ENCODE assay signal across 8 mouse cellular contexts in the genomic region with DNA sequence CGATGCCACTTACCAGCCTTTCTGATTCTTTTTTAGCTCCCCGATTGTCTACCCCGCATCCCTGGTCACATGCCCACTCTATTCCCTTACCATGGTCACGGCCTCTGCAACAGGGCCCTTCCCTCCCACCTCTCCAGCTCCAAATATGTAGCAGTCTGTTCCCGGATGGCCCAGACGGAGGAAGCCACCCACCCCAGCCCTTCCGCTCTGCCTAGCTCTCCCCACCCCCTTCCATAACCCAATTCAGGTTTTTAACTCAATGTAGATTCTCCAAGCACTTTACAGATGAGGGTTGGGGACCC. TPM values are rescaled to one million over a fixed set of nuclear protein-coding genes. Genes with fewer than 3 reads are reported as not detected.
DNase-seq lines count a peak whose midpoint lies in the region; ATAC-seq lines count a peak whose summit lies in the region.

No protein-coding gene starts in this region.

- no peak for ATAC-seq in liver, embryonic 12.5 days
- ATAC-seq in liver, embryonic 11.5 days (replicated peaks; ENCODE audit: low FRiP score): no peak
- no peak for ATAC-seq in heart, embryonic 13.5 days (ENCODE audit: extremely low read depth, insufficient number of reproducible peaks, low FRiP score, low TSS enrichment)
- ATAC-seq in neural tube, embryonic 15.5 days (ENCODE audit: low FRiP score): no peak

- WGBS in liver, embryonic 12.5 days (ENCODE audit: insufficient replicate concordance): 81% methylated on average over 7 of the region's 7 CpGs
- WGBS in liver, embryonic 11.5 days: 75% methylated on average over 7 of the region's 7 CpGs
- 54% methylated on average over 7 of the region's 7 CpGs for whole genome bisulfite sequencing in heart, embryonic 13.5 days
- 59% methylated on average over 7 of the region's 7 CpGs for WGBS in neural tube, embryonic 15.5 days

- peak overlapping the region; percentile 98 for H3K27ac ChIP-seq in liver, embryonic 12.5 days
- no peak overlapping the region; the same call in 1 of the 2 replicates for H3K27ac ChIP-seq in liver, embryonic 11.5 days (ENCODE audit: low read depth, low read length)
- H3K27ac ChIP-seq in heart, embryonic 13.5 days (replicated peaks): peak overlapping the region; percentile 98
- H3K27ac ChIP-seq in neural tube, embryonic 15.5 days (replicated peaks): peak overlapping the region; percentile 52

- H3K9me3 ChIP-seq in liver, embryonic 12.5 days (replicated peaks): no peaks in the 10 kb centered on the region
- H3K9me3 ChIP-seq in liver, embryonic 11.5 days (ENCODE audit: control insufficient read depth, low read length): no peaks in the 10 kb centered on the region
- no peaks in the 10 kb centered on the region for H3K9me3 ChIP-seq in heart, embryonic 13.5 days
- H3K9me3 ChIP-seq in neural tube, embryonic 15.5 days (replicated peaks): no peaks in the 10 kb centered on the region

- H3K27me3 ChIP-seq in liver, embryonic 12.5 days (replicated peaks): no peaks in the 10 kb centered on the region
- no peaks in the 10 kb centered on the region for H3K27me3 ChIP-seq in liver, embryonic 11.5 days (replicated peaks; ENCODE audit: control insufficient read depth, insufficient read depth, low read length)
- no peaks in the 10 kb centered on the region for H3K27me3 ChIP-seq in heart, embryonic 13.5 days (replicated peaks)
- no peaks in the 10 kb centered on the region for H3K27me3 ChIP-seq in neural tube, embryonic 15.5 days (replicated peaks)

- H3K4me3 ChIP-seq in liver, embryonic 12.5 days: no peak overlapping the region
- H3K4me3 ChIP-seq in liver, embryonic 11.5 days (ENCODE audit: low read depth, low read length): no peak overlapping the region
- H3K4me3 ChIP-seq in heart, embryonic 13.5 days: no peak overlapping the region
- H3K4me3 ChIP-seq in neural tube, embryonic 15.5 days (replicated peaks): no peak overlapping the region

- DNase-seq in liver, embryonic 11.5 days (ENCODE audit: low spot score): no peak
- DNase-seq in kidney, postnatal 36 days: peak; percentile 66 to 81
- DNase-seq in thymus, postnatal 0 days (ENCODE audit: low spot score): no peak
- no peak for DNase-seq in cerebellum, adult 11-12 months
- no peak for DNase-seq in thymus, postnatal 10 days (ENCODE audit: low spot score in 2 of 2)

- peaks cover 60% of the 10 kb centered on the region for H3K36me3 ChIP-seq in liver, embryonic 12.5 days
- H3K36me3 ChIP-seq in liver, embryonic 11.5 days (ENCODE audit: control insufficient read depth, insufficient read depth, low read length): peaks cover 51% of the 10 kb centered on the region
- peaks cover 62% of the 10 kb centered on the region for H3K36me3 ChIP-seq in heart, embryonic 13.5 days
- H3K36me3 ChIP-seq in neural tube, embryonic 15.5 days: peaks cover 56% of the 10 kb centered on the region

- H3K9ac ChIP-seq in liver, embryonic 12.5 days: no peak overlapping the region
- no peak overlapping the region for H3K9ac ChIP-seq in liver, embryonic 11.5 days (ENCODE audit: low read depth, low read length)
- H3K9ac ChIP-seq in heart, embryonic 13.5 days: peak overlapping the region; percentile 64
- H3K9ac ChIP-seq in neural tube, embryonic 15.5 days (replicated peaks): no peak overlapping the region

- peaks cover 97% of the 10 kb centered on the region for H3K4me1 ChIP-seq in liver, embryonic 12.5 days
- H3K4me1 ChIP-seq in liver, embryonic 11.5 days (replicated peaks; ENCODE audit: control insufficient read depth, insufficient read depth, low read length): peaks cover 81% of the 10 kb centered on the region
- peaks cover 95% of the 10 kb centered on the region for H3K4me1 ChIP-seq in heart, embryonic 13.5 days
- peaks cover 89% of the 10 kb centered on the region for H3K4me1 ChIP-seq in neural tube, embryonic 15.5 days

- no peak overlapping the region for H3K4me2 ChIP-seq in liver, embryonic 12.5 days
- H3K4me2 ChIP-seq in liver, embryonic 11.5 days: no peak overlapping the region
- peak overlapping the region; percentile 16; the same call in 1 of the 2 replicates for H3K4me2 ChIP-seq in heart, embryonic 13.5 days
- no peak overlapping the region for H3K4me2 ChIP-seq in neural tube, embryonic 15.5 days

RNA-seq across cellular contexts. Expression of a gene that starts 8.6 kb away (rescaled TPM):
- polyA plus RNA-seq in liver, embryonic 12.5 days (2016; fragmentation: Nextera tagmentation; extraction: Ambion mirVana): 5.7 and 6.3 TPM in 2 replicates
- polyA plus RNA-seq in liver, embryonic 11.5 days (2014; fragmentation: Nextera tagmentation; extraction: Ambion mirVana): 19.2 and 20.1 TPM in 2 replicates
- polyA plus RNA-seq in heart, embryonic 13.5 days (2015; fragmentation: Nextera tagmentation; extraction: Ambion mirVana): 15.6 and 15.7 TPM in 2 replicates
- 19.4 and 20.5 TPM in 2 replicates for polyA plus RNA-seq in neural tube, embryonic 15.5 days (2015; fragmentation: Nextera tagmentation; extraction: Ambion mirVana)
- 13.1 and 18.8 TPM in 2 replicates for polyA plus RNA-seq in thymus, postnatal 0 days (2015; fragmentation: Nextera tagmentation; extraction: Ambion mirVana)

RNA-seq across cellular contexts. Expression of a gene that starts 9.1 kb away (rescaled TPM):
- 22.1 and 27.3 TPM in 2 replicates for polyA plus RNA-seq in liver, embryonic 12.5 days (2016; fragmentation: Nextera tagmentation; extraction: Ambion mirVana)
- 22.5 and 25.1 TPM in 2 replicates for polyA plus RNA-seq in liver, embryonic 11.5 days (2014; fragmentation: Nextera tagmentation; extraction: Ambion mirVana)
- polyA plus RNA-seq in heart, embryonic 13.5 days (2015; fragmentation: Nextera tagmentation; extraction: Ambion mirVana): 87.9 and 96.4 TPM in 2 replicates
- 284 and 345 TPM in 2 replicates for polyA plus RNA-seq in neural tube, embryonic 15.5 days (2015; fragmentation: Nextera tagmentation; extraction: Ambion mirVana)
- 226 and 376 TPM in 2 replicates for polyA plus RNA-seq in thymus, postnatal 0 days (2015; fragmentation: Nextera tagmentation; extraction: Ambion mirVana)

RNA-seq across cellular contexts. Expression of a gene that starts 16.0 kb away (rescaled TPM):
- polyA plus RNA-seq in liver, embryonic 12.5 days (2016; fragmentation: Nextera tagmentation; extraction: Ambion mirVana): 14.0 and 16.4 TPM in 2 replicates
- polyA plus RNA-seq in liver, embryonic 11.5 days (2014; fragmentation: Nextera tagmentation; extraction: Ambion mirVana): 21.8 and 27.4 TPM in 2 replicates
- 10.4 and 13.1 TPM in 2 replicates for polyA plus RNA-seq in heart, embryonic 13.5 days (2015; fragmentation: Nextera tagmentation; extraction: Ambion mirVana)
- 13.5 and 14.3 TPM in 2 replicates for polyA plus RNA-seq in neural tube, embryonic 15.5 days (2015; fragmentation: Nextera tagmentation; extraction: Ambion mirVana)
- polyA plus RNA-seq in thymus, postnatal 0 days (2015; fragmentation: Nextera tagmentation; extraction: Ambion mirVana): 15.3 and 15.4 TPM in 2 replicates

RNA-seq across cellular contexts. Expression of a gene that starts 16.1 kb away (rescaled TPM):
- 0.94 and 0.96 TPM in 2 replicates for polyA plus RNA-seq in liver, embryonic 12.5 days (2016; fragmentation: Nextera tagmentation; extraction: Ambion mirVana)
- 2.8 and 3.1 TPM in 2 replicates for polyA plus RNA-seq in liver, embryonic 11.5 days (2014; fragmentation: Nextera tagmentation; extraction: Ambion mirVana)
- 1.6 and 2.5 TPM in 2 replicates for polyA plus RNA-seq in heart, embryonic 13.5 days (2015; fragmentation: Nextera tagmentation; extraction: Ambion mirVana)
- 91.9 and 93.0 TPM in 2 replicates for polyA plus RNA-seq in neural tube, embryonic 15.5 days (2015; fragmentation: Nextera tagmentation; extraction: Ambion mirVana)
- 3.5 and 4.3 TPM in 2 replicates for polyA plus RNA-seq in thymus, postnatal 0 days (2015; fragmentation: Nextera tagmentation; extraction: Ambion mirVana)

RNA-seq across cellular contexts. Expression of a gene that starts 18.3 kb away (rescaled TPM):
- 393 and 419 TPM in 2 replicates for polyA plus RNA-seq in liver, embryonic 12.5 days (2016; fragmentation: Nextera tagmentation; extraction: Ambion mirVana)
- polyA plus RNA-seq in liver, embryonic 11.5 days (2014; fragmentation: Nextera tagmentation; extraction: Ambion mirVana): 482 and 514 TPM in 2 replicates
- 808 and 893 TPM in 2 replicates for polyA plus RNA-seq in heart, embryonic 13.5 days (2015; fragmentation: Nextera tagmentation; extraction: Ambion mirVana)
- 553 and 558 TPM in 2 replicates for polyA plus RNA-seq in neural tube, embryonic 15.5 days (2015; fragmentation: Nextera tagmentation; extraction: Ambion mirVana)
- 588 TPM in 2 replicates for polyA plus RNA-seq in thymus, postnatal 0 days (2015; fragmentation: Nextera tagmentation; extraction: Ambion mirVana)

Comparison
In these comparisons a context has a peak if more than half of its experiments do, and no peak if none do; other contexts are left out.
1. DNase-seq: peak in kidney, postnatal 36 days (2 of 2); none in liver, embryonic 11.5 days (single experiment), thymus, postnatal 0 days (single experiment), cerebellum, adult 11-12 months (single experiment) and thymus, postnatal 10 days (0 of 2).